Comparison of ENCODE assay signal across 10 mouse cellular contexts in the genomic region with DNA sequence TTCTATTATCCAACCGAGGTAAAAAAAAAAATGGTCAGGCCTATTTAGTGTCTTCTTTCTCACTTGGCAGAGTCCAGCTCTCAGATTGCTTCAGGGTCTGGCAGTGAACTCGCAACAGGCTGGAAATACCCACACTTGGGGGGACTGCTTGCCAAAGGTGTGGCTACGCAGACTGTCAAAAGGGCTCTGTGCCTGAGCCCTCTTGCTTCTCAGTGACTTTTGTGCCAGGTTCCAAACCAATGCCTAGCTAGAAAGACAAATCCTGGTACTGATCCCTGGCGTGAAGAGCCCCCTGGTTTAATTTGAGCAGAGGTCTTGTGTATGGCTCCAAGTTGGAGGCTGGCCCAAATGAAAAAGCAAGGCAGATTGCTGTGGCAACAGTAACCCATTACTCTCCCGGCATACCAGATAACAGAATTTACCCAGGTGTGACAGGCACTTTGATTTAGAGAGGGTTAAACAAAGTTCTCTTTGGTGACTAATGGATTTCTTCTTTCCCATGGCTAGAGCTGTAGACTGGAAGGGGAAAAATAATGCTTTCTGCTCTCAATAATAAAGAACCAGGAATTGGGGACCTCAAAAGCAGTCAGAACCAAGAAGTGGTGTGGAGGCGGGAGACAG. TPM values are rescaled to one million over a fixed set of nuclear protein-coding genes. Genes with fewer than 3 reads are reported as not detected.
DNase-seq lines count a peak whose midpoint lies in the region; ATAC-seq and TF ChIP-seq lines count a peak whose summit lies in the region.
"Had no signal": no experiment of that assay in that cellular context is flagged by ENCODE, and none has a peak within 500 bp of the region (broad histone marks: within the 10 kb centered on the region; RNA-seq: fewer than 3 reads in every experiment).

No protein-coding gene starts in this region.

- H3K9me3 ChIP-seq in forebrain, embryonic 14.5 days (replicated peaks; ENCODE audit: control insufficient read depth, low read length) = 0 out of 2 replicates have a peak, but pooled peaks cover 2% of the 10 kb centered on the region
- H3K9me3 ChIP-seq in forebrain, embryonic 15.5 days = 0 out of 2 replicates have a peak, but pooled peaks cover 2% of the 10 kb centered on the region
- H3K9me3 ChIP-seq in lung, embryonic 14.5 days (ENCODE audit: low read depth, low read length) = no peaks in the 10 kb centered on the region
- H3K9me3 ChIP-seq in lung, postnatal 0 days (ENCODE audit: low read length) = no peaks in the 10 kb centered on the region
- no peaks in the 10 kb centered on the region for H3K9me3 ChIP-seq in liver, embryonic 11.5 days (ENCODE audit: control insufficient read depth, low read length)
- H3K9me3 ChIP-seq: embryonic facial prominence, embryonic 12.5 days had no signal

- no peak overlapping the region for H3K9ac ChIP-seq in forebrain, embryonic 14.5 days (ENCODE audit: low read length)
- no peak overlapping the region for H3K9ac ChIP-seq in forebrain, embryonic 15.5 days (replicated peaks)
- H3K9ac ChIP-seq in lung, embryonic 14.5 days = no peak overlapping the region
- H3K9ac ChIP-seq in lung, postnatal 0 days (replicated peaks; ENCODE audit: low read depth) = no peak overlapping the region
- no peak overlapping the region for H3K9ac ChIP-seq in liver, embryonic 11.5 days (ENCODE audit: low read depth, low read length)
- H3K9ac ChIP-seq: embryonic facial prominence, embryonic 12.5 days had no signal

- 65% methylated on average over 6 of the region's 6 CpGs for WGBS in forebrain, embryonic 14.5 days
- WGBS in forebrain, embryonic 15.5 days = 56% methylated on average over 6 of the region's 6 CpGs
- 40% methylated on average over 6 of the region's 6 CpGs for WGBS in lung, embryonic 14.5 days
- WGBS in lung, postnatal 0 days = 35% methylated on average over 6 of the region's 6 CpGs
- 67% methylated on average over 6 of the region's 6 CpGs for WGBS in liver, embryonic 11.5 days

- peaks cover 3% of the 10 kb centered on the region for H3K4me1 ChIP-seq in forebrain, embryonic 14.5 days (ENCODE audit: control insufficient read depth, insufficient read depth, low read length)
- peaks cover 15% of the 10 kb centered on the region for H3K4me1 ChIP-seq in forebrain, embryonic 15.5 days
- H3K4me1 ChIP-seq in lung, embryonic 14.5 days (ENCODE audit: insufficient read depth) = peaks cover 26% of the 10 kb centered on the region
- peaks cover 6% of the 10 kb centered on the region; the same call in 1 of the 2 replicates for H3K4me1 ChIP-seq in lung, postnatal 0 days (ENCODE audit: insufficient read depth, low read depth, low read length)
- H3K4me1 ChIP-seq in liver, embryonic 11.5 days (replicated peaks; ENCODE audit: control insufficient read depth, insufficient read depth, low read length) = peaks cover 8% of the 10 kb centered on the region

- H3K4me3 ChIP-seq in forebrain, embryonic 14.5 days (ENCODE audit: low read depth, low read length) = no peak overlapping the region
- H3K4me3 ChIP-seq in forebrain, embryonic 15.5 days = no peak overlapping the region
- no peak overlapping the region for H3K4me3 ChIP-seq in lung, embryonic 14.5 days (ENCODE audit: low read depth, low read length)
- no peak overlapping the region for H3K4me3 ChIP-seq in lung, postnatal 0 days (ENCODE audit: low read depth, low read length)
- H3K4me3 ChIP-seq in liver, embryonic 11.5 days (ENCODE audit: low read depth, low read length) = no peak overlapping the region
- H3K4me3 ChIP-seq: embryonic facial prominence, embryonic 12.5 days had no signal

- TF ChIP-seq CTCF in lung, embryonic 14.5 days (IDR thresholded peaks at IDR 0.05; ENCODE audit: low read depth) = no peak
- TF ChIP-seq CTCF in lung, postnatal 0 days (IDR thresholded peaks at IDR 0.05) = no peak

- peak; percentile 61 for DNase-seq in forebrain, embryonic 14.5 days (ENCODE audit: low spot score)
- DNase-seq in lung, embryonic 14.5 days = no peak
- DNase-seq in lung, postnatal 14 days = no peak
- peak; percentile 58 for DNase-seq in fat pad, adult 2 months (ENCODE audit: extremely low read depth, low read depth, low spot score)
- peak; percentile 36 for DNase-seq in lung, postnatal 0 days (ENCODE audit: low spot score)
- DNase-seq in B cell, adult 2 months = no peak
- DNase-seq in liver, embryonic 11.5 days (ENCODE audit: low spot score) = no peak

- ATAC-seq in forebrain, embryonic 14.5 days = no peak
- ATAC-seq in forebrain, embryonic 15.5 days (replicated peaks) = no peak; the same call in 1 of the 2 replicates
- no peak for ATAC-seq in lung, embryonic 14.5 days (ENCODE audit: insufficient read depth)
- ATAC-seq in lung, postnatal 0 days = no peak
- ATAC-seq in liver, embryonic 11.5 days (replicated peaks; ENCODE audit: low FRiP score) = no peak

- no peak overlapping the region for H3K27ac ChIP-seq in forebrain, embryonic 14.5 days (ENCODE audit: low read depth, low read length)
- no peak overlapping the region for H3K27ac ChIP-seq in forebrain, embryonic 15.5 days (replicated peaks)
- H3K27ac ChIP-seq in lung, embryonic 14.5 days (ENCODE audit: low read depth) = peak overlapping the region; percentile 42; the same call in 1 of the 2 replicates
- no peak overlapping the region for H3K27ac ChIP-seq in lung, postnatal 0 days (ENCODE audit: low read length)
- no peak overlapping the region for H3K27ac ChIP-seq in liver, embryonic 11.5 days (ENCODE audit: low read depth, low read length)
- H3K27ac ChIP-seq: embryonic facial prominence, embryonic 12.5 days had no signal

- no peak for TF ChIP-seq EP300 in lung, postnatal 0 days (IDR thresholded peaks at IDR 0.05)

- no peaks in the 10 kb centered on the region for H3K36me3 ChIP-seq in forebrain, embryonic 14.5 days (ENCODE audit: control insufficient read depth, insufficient read depth, low read length)
- H3K36me3 ChIP-seq in forebrain, embryonic 15.5 days = no peaks in the 10 kb centered on the region
- no peaks in the 10 kb centered on the region for H3K36me3 ChIP-seq in lung, embryonic 14.5 days (ENCODE audit: insufficient read depth)
- H3K36me3 ChIP-seq in lung, postnatal 0 days (ENCODE audit: insufficient read depth, low read length) = no peaks in the 10 kb centered on the region
- H3K36me3 ChIP-seq in liver, embryonic 11.5 days (ENCODE audit: control insufficient read depth, insufficient read depth, low read length) = no peaks in the 10 kb centered on the region
- H3K36me3 ChIP-seq: embryonic facial prominence, embryonic 12.5 days had no signal

- no peak overlapping the region for H3K4me2 ChIP-seq in forebrain, embryonic 14.5 days (ENCODE audit: low read length)
- no peak overlapping the region for H3K4me2 ChIP-seq in forebrain, embryonic 15.5 days (replicated peaks)
- H3K4me2 ChIP-seq in lung, embryonic 14.5 days = no peak overlapping the region
- no peak overlapping the region for H3K4me2 ChIP-seq in lung, postnatal 0 days (replicated peaks; ENCODE audit: low read depth, low read length)
- H3K4me2 ChIP-seq in liver, embryonic 11.5 days = no peak overlapping the region
- H3K4me2 ChIP-seq: embryonic facial prominence, embryonic 12.5 days; midbrain, embryonic 11.5 days had no signal

- no peaks in the 10 kb centered on the region for H3K27me3 ChIP-seq in forebrain, embryonic 14.5 days (replicated peaks; ENCODE audit: control insufficient read depth, insufficient read depth, low read length)
- H3K27me3 ChIP-seq in forebrain, embryonic 15.5 days = no peaks in the 10 kb centered on the region
- H3K27me3 ChIP-seq in lung, embryonic 14.5 days (ENCODE audit: insufficient read depth, low read length) = no peaks in the 10 kb centered on the region
- no peaks in the 10 kb centered on the region for H3K27me3 ChIP-seq in lung, postnatal 0 days (replicated peaks; ENCODE audit: insufficient read depth, low read length)
- no peaks in the 10 kb centered on the region for H3K27me3 ChIP-seq in liver, embryonic 11.5 days (replicated peaks; ENCODE audit: control insufficient read depth, insufficient read depth, low read length)
- H3K27me3 ChIP-seq: embryonic facial prominence, embryonic 12.5 days had no signal

RNA-seq across cellular contexts. Expression of a gene that starts 44.1 kb away (rescaled TPM):
- polyA plus RNA-seq in forebrain, embryonic 14.5 days (2014; fragmentation: Nextera tagmentation; extraction: Ambion mirVana) = 20.5 and 25.6 TPM in 2 replicates
- 23.3 and 24.3 TPM in 2 replicates for polyA plus RNA-seq in forebrain, embryonic 15.5 days (2015; fragmentation: Nextera tagmentation; extraction: Ambion mirVana)
- 134 and 137 TPM in 2 replicates for polyA plus RNA-seq in lung, embryonic 14.5 days (2014; fragmentation: Nextera tagmentation; extraction: Ambion mirVana)
- polyA plus RNA-seq in lung, postnatal 0 days (2015; fragmentation: Nextera tagmentation; extraction: Ambion mirVana) = 97.0 and 100.0 TPM in 2 replicates
- 15.8 and 16.1 TPM in 2 replicates for polyA plus RNA-seq in liver, embryonic 11.5 days (2014; fragmentation: Nextera tagmentation; extraction: Ambion mirVana)

Comparison
In these comparisons a context has a peak if more than half of its experiments do, and no peak if none do; other contexts are left out.
1. DNase-seq: peak in forebrain, embryonic 14.5 days (single experiment), fat pad, adult 2 months (single experiment) and lung, postnatal 0 days (single experiment); none in lung, embryonic 14.5 days (single experiment), lung, postnatal 14 days (single experiment), B cell, adult 2 months (0 of 2) and liver, embryonic 11.5 days (single experiment).